Mouse (Mus musculus) C2C12 (cell line): Measurements from ENCODE around the gene Nup88.

ENCODE experiments used
- CEBPB ChIP-seq: IDR thresholded peaks from one replicate; pipeline ENCODE4 v1.6.1; 2011; ENCODE audit warnings: low read depth, mild to moderate bottlenecking, control low read depth, moderate library complexity
- CTCF ChIP-seq: IDR thresholded peaks from one replicate; pipeline ENCODE4 v1.5.1; 2011; ENCODE audit not compliant: control insufficient read depth, insufficient read depth, insufficient read length
- MYOD1 ChIP-seq: IDR thresholded peaks from one replicate; pipeline ENCODE4 v1.6.1; 2011; ENCODE audit warnings: low read depth; ENCODE audit not compliant: control insufficient read depth, insufficient read length
- MYOG ChIP-seq: IDR thresholded peaks from one replicate; pipeline ENCODE4 v1.6.1; 2011; ENCODE audit not compliant: control insufficient read depth, insufficient read length; ENCODE audit errors: extremely low read depth
- USF1 ChIP-seq: IDR thresholded peaks from one replicate; pipeline ENCODE4 v1.6.1; 2011; ENCODE audit warnings: low read depth, mild to moderate bottlenecking, control low read depth, moderate library complexity

GRCm38 (mm10) chr11:70944935-70945817, 24.6 kb downstream of the Nup88 start:
- TF ChIP-seq CTCF: no peak
- TF ChIP-seq MYOG: no peak
- TF ChIP-seq USF1: no peak
- TF ChIP-seq MYOD1: no peak
- TF ChIP-seq CEBPB: no peak
